Mouse (Mus musculus) liver, embryonic 14.5 days (tissue): Measurements from ENCODE around the gene Fbxw7. TPM values are rescaled to one million over a fixed set of nuclear protein-coding genes. Genes with fewer than 3 reads are reported as not detected.
A peak's percentile ranks its signal among the peaks of the same experiment; 100 is the strongest.
"Not testable (repeated sequence)": the region's sequence is repeated elsewhere in the genome, so short reads cannot be mapped to it uniquely, and the experiment has no call there.

Experiments
- ATAC-seq: fragments of 200-750 bp; cut with Nextera tagmentation; 2 replicates; pipeline ENCODE4 v1.8.0; 2017; ENCODE audit warnings: moderate number of reproducible peaks, mild to moderate bottlenecking, moderate library complexity; ENCODE audit not compliant: insufficient read depth
- DNase-seq, 3 experiments: peaks; one replicate each; pipeline ENCODE4 v3.0.0-alpha.2; 2012 to 2013; ENCODE audit warnings: low read depth in 3 of 3, low spot score in 3 of 3
- H3K27ac ChIP-seq: fragments of 300-500 bp; sonication (generic); 2 replicates; pipeline ENCODE4 v1.5.1; 2014; ENCODE audit warnings: moderate library complexity, mild to moderate bottlenecking, control low read depth, inconsistent platforms
- H3K27me3 ChIP-seq: fragments of 300-500 bp; sonication (generic); 2 replicates; pipeline ENCODE4 v1.6.1; 2014; ENCODE audit warnings: mild to moderate bottlenecking, low read length, moderate library complexity; ENCODE audit not compliant: control insufficient read depth, insufficient read depth
- H3K36me3 ChIP-seq: fragments of 300-500 bp; sonication (generic); replicated peaks from 2 replicates; pipeline ENCODE4 v1.6.1; 2014; ENCODE audit warnings: low read depth; ENCODE audit not compliant: control insufficient read depth, insufficient read depth
- H3K4me1 ChIP-seq, 2 experiments: fragments of 200-500 bp in 1 of 2; fragments of 300-500 bp in 1 of 2; sonication (generic) in 1 of 2; replicated peaks; 2 replicates each; pipeline ENCODE4 v1.6.1; 2012 to 2014; ENCODE audit warnings: antibody characterized with exemption in 1 of 2, inconsistent platforms in 1 of 2, low read length in 1 of 2; ENCODE audit not compliant: control insufficient read depth in 2 of 2, insufficient read depth in 2 of 2
- H3K4me2 ChIP-seq: fragments of 300-500 bp; sonication (generic); 2 replicates; pipeline ENCODE4 v1.6.1; 2014; ENCODE audit warnings: low read depth, mild to moderate bottlenecking, control low read depth, moderate library complexity
- H3K4me3 ChIP-seq, 2 experiments: fragments of 200-500 bp in 1 of 2; fragments of 300-500 bp in 1 of 2; sonication (generic) in 1 of 2; 2 replicates each; pipeline ENCODE4 v1.5.1; 2012 to 2014; ENCODE audit warnings: low read depth in 2 of 2, low read length in 2 of 2, mild to moderate bottlenecking in 2 of 2, control low read depth in 1 of 2, inconsistent platforms in 1 of 2, moderate library complexity in 1 of 2; ENCODE audit not compliant: insufficient read depth in 1 of 2
- H3K9ac ChIP-seq: fragments of 300-500 bp; sonication (generic); replicated peaks from 2 replicates; pipeline ENCODE4 v1.6.1; 2014; ENCODE audit warnings: mild to moderate bottlenecking, control low read depth, moderate library complexity
- H3K9me3 ChIP-seq: fragments of 300-500 bp; sonication (generic); 2 replicates; pipeline ENCODE4 v1.6.1; 2016; ENCODE audit warnings: low read length, mixed read lengths; ENCODE audit not compliant: control insufficient read depth
- CTCF ChIP-seq: IDR thresholded peaks from 2 replicates; pipeline ENCODE4 v1.5.1; 2016; ENCODE audit warnings: antibody characterized with exemption, low read depth, control low read depth
- EP300 ChIP-seq: IDR thresholded peaks from 2 replicates; pipeline ENCODE4 v1.6.1; 2016; ENCODE audit warnings: antibody characterized with exemption, low read depth
- WGBS: fragments of 180-500 bp; shearing (Covaris S2); extraction: QIAGEN DNeasy Blood & Tissue Kit; methylation state at CpG from one replicate; pipeline ENCODE4 v1.1.7; 2014; ENCODE audit not compliant: insufficient replicate concordance; 5-methylcytosine and 5-hydroxymethylcytosine counted together
- polyA plus RNA-seq, 2 experiments: library from polyadenylated mRNA; depleted of rRNA in 1 of 2; stranded (reverse) in 1 of 2; unstranded in 1 of 2; fragments of >200 nt; fragmentation: Nextera tagmentation in 1 of 2; extraction: Ambion mirVana in 1 of 2; gene quantifications; 2 replicates each; pipeline versions ENCODE4 v1.2.1 to v1.2.3; 2012 to 2014

The Fbxw7 gene
- polyA plus RNA-seq, 2 experiments, result 2.4 to 2.5 TPM

GRCm38 (mm10) chr3:84854440-84854839 is 39.4 kb downstream of the Fbxw7 start:
- Histone ChIP-seq H3K36me3 (no peaks in the 10 kb centered on the region), H3K9ac (no peak overlapping the region), H3K4me2 (no peak overlapping the region), H3K4me1 (peaks cover 0 to 21% of the 10 kb centered on the region in 2 experiments; a peak in 3 of 4 replicates), H3K27ac (no peak overlapping the region), H3K9me3 (no peaks in the 10 kb centered on the region), H3K27me3 (no peaks in the 10 kb centered on the region), H3K4me3 (no peak overlapping the region)
- ATAC-seq (no peak), DNase-seq (no peak)
- TF ChIP-seq EP300 (no peak), CTCF (no peak)
- WGBS, result 55% methylated on average over 1 of the region's 1 CpGs

DNA sequence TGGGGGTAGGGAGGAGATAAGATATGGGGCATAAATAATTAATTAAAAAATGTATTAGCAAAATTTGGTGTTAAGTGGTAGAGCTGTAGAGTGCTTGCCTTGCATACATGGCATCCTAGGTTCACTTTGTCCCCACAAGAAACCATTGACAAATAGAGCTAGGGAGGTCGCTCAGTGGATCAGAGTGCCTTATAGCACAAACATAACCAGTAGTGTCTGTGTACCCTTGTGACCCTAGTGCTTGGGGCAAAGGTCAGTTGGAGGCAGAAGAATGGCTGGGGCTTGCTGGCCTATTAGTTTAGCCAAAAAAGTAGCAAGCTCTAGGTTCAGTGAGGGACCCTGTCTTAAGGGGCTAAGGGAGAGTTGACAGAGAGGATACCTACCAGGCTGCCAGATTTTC is 45.6 kb downstream of the Fbxw7 start:
- Histone ChIP-seq H3K4me1 (peaks cover 0 to 4% of the 10 kb centered on the region in 2 experiments; a peak in 1 of 4 replicates), H3K9me3 (no peaks in the 10 kb centered on the region), H3K27ac (no peak overlapping the region), H3K9ac (no peak overlapping the region), H3K4me3 (no peak overlapping the region), H3K4me2 (no peak overlapping the region), H3K27me3 (no peaks in the 10 kb centered on the region), H3K36me3 (no peaks in the 10 kb centered on the region)
- 67% methylated on average over 1 of the region's 1 CpGs for WGBS
- TF ChIP-seq EP300, result no peak
- TF ChIP-seq CTCF, result no peak
- ATAC-seq (peak; percentile 31; the same call in 1 of the 2 replicates), DNase-seq (no peak)

GRCm38 (mm10) chr3:84861817-84862216 is 46.7 kb downstream of the Fbxw7 start:
- not testable (repeated sequence) for H3K9me3 ChIP-seq
- 56% methylated on average over 3 of the region's 3 CpGs for WGBS

DNA sequence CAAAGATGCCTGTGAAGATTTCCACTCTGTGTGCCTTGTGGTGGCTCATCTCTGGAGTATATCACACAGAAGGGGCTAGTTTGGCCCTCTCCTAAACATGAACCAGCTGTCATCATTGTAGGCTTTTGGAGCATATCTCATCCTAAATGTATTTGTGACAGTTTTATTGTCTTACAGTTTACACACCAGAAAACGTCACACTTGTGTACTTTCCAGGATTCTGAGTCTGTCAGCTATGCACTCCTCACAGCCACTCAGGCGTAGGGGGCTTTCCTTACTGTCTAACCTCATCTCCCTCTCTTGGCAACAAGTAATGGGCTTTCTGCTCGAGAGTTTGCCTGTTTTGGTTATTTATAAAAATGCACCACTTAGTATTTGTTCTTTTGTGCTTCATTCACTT is 50.6 kb downstream of the Fbxw7 start:
- no peak overlapping the region for H3K27ac ChIP-seq
- no peak overlapping the region for H3K4me3 ChIP-seq
- H3K9ac ChIP-seq, result no peak overlapping the region
- no peaks in the 10 kb centered on the region for H3K27me3 ChIP-seq
- TF ChIP-seq CTCF (no peak), EP300 (no peak)
- WGBS, result 61% methylated on average over 3 of the region's 3 CpGs
- no peaks in the 10 kb centered on the region for H3K9me3 ChIP-seq
- ATAC-seq (no peak), DNase-seq (no peak)
- no peaks in the 10 kb centered on the region for H3K36me3 ChIP-seq
- peaks cover 0 to 6% of the 10 kb centered on the region in 2 experiments; a peak in 2 of 4 replicates for H3K4me1 ChIP-seq
- no peak overlapping the region for H3K4me2 ChIP-seq

More at GRCm38 (mm10) chr3:84861817-84862216, 46.7 kb downstream of the Fbxw7 start:
- not testable (repeated sequence) for H3K36me3 ChIP-seq, DNase-seq, H3K27ac ChIP-seq, ATAC-seq, H3K27me3 ChIP-seq, H3K4me1 ChIP-seq, H3K9ac ChIP-seq, H3K4me3 ChIP-seq, H3K4me2 ChIP-seq

- TF ChIP-seq EP300 (no peak), CTCF (no peak)
- 66% methylated on average over 4 of the region's 4 CpGs for WGBS
- H3K9ac ChIP-seq, result no peak overlapping the region
- H3K27ac ChIP-seq, result no peak overlapping the region
- no peak overlapping the region for H3K4me3 ChIP-seq
- no peaks in the 10 kb centered on the region for H3K9me3 ChIP-seq
- H3K27me3 ChIP-seq, result no peaks in the 10 kb centered on the region
- 0 out of 2 replicates have a peak, but pooled peaks have one; percentile 31 for ATAC-seq
- H3K4me2 ChIP-seq, result no peak overlapping the region
- DNase-seq, result no peak
- H3K4me1 ChIP-seq, result peaks cover 0 to 6% of the 10 kb centered on the region in 2 experiments; a peak in 2 of 4 replicates
- no peaks in the 10 kb centered on the region for H3K36me3 ChIP-seq
These were observed 51.8 kb downstream of the Fbxw7 start for GRCm38 (mm10) chr3:84866866-84867265.
